Mouse (Mus musculus) MEL (cell line): ENCODE measurements around the gene Tbck. TPM values are rescaled to one million over a fixed set of nuclear protein-coding genes. Genes with fewer than 3 reads are reported as not detected.

ENCODE experiments used
- DNase-seq: peaks from one replicate; pipeline ENCODE4 v3.0.0; 2011; ENCODE audit warnings: low read depth, low spot score
- H3K27ac ChIP-seq: 2 replicates; pipeline ENCODE4 v1.5.1; 2012; ENCODE audit warnings: low read depth, mild to moderate bottlenecking, control low read depth, low read length, moderate library complexity; ENCODE audit not compliant: control insufficient read depth
- H3K27me3 ChIP-seq, 2 experiments: fragments of 150-350 bp in 1 of 2; sonication (generic) in 1 of 2; 2 replicates each; pipeline ENCODE4 v1.6.1; 2012; ENCODE audit warnings: low read length in 2 of 2, mild to moderate bottlenecking in 2 of 2, improper control_type of control experiment in 1 of 2, moderate library complexity in 1 of 2; ENCODE audit not compliant: insufficient read depth in 2 of 2, control insufficient read depth in 1 of 2
- H3K36me3 ChIP-seq, 2 experiments: 2 replicates each; pipeline ENCODE4 v1.6.1; 2012 to 2014; ENCODE audit warnings: low read length in 2 of 2, improper control_type of control experiment in 1 of 2, inconsistent platforms in 1 of 2, mild to moderate bottlenecking in 1 of 2; ENCODE audit not compliant: insufficient read depth in 2 of 2, control insufficient read depth in 1 of 2
- H3K4me1 ChIP-seq, 2 experiments: fragments of 150-350 bp in 1 of 2; sonication (generic) in 1 of 2; 2 replicates each; pipeline ENCODE4 v1.6.1; 2012; ENCODE audit warnings: low read length in 2 of 2, improper control_type of control experiment in 1 of 2, mild to moderate bottlenecking in 1 of 2; ENCODE audit not compliant: insufficient read depth in 2 of 2, control insufficient read depth in 1 of 2
- H3K4me3 ChIP-seq, 2 experiments: fragments of 150-350 bp in 1 of 2; sonication (generic) in 1 of 2; 2 replicates each; pipeline ENCODE4 v1.5.1; 2012; ENCODE audit warnings: low read depth in 2 of 2, low read length in 2 of 2, mild to moderate bottlenecking in 2 of 2, moderate library complexity in 2 of 2, control low read depth in 1 of 2, improper control_type of control experiment in 1 of 2; ENCODE audit not compliant: control insufficient read depth in 1 of 2, insufficient read depth in 1 of 2
- H3K79me2 ChIP-seq: 2 replicates; pipeline ENCODE4 v1.6.1; 2012; ENCODE audit warnings: mild to moderate bottlenecking, low read length, moderate library complexity; ENCODE audit not compliant: control insufficient read depth, poor library complexity, insufficient read depth
- H3K9ac ChIP-seq: 2 replicates; pipeline ENCODE4 v1.6.1; 2012; ENCODE audit warnings: low read depth, mild to moderate bottlenecking, control low read depth, low read length, moderate library complexity; ENCODE audit not compliant: control insufficient read depth, poor library complexity, severe bottlenecking
- H3K9me3 ChIP-seq: fragments of 150-350 bp; sonication (generic); replicated peaks from 2 replicates; pipeline ENCODE4 v1.6.1; 2012; ENCODE audit warnings: mild to moderate bottlenecking, low read length, improper control_type of control experiment, moderate library complexity; ENCODE audit not compliant: insufficient read depth
- BHLHE40 ChIP-seq: IDR thresholded peaks from 2 replicates; pipeline ENCODE4 v1.6.1; 2012; ENCODE audit warnings: low read depth, mild to moderate bottlenecking, inconsistent platforms, low read length, improper control_type of control experiment, borderline replicate concordance
- CHD2 ChIP-seq: IDR thresholded peaks from 2 replicates; pipeline ENCODE4 v1.6.1; 2011; ENCODE audit warnings: low read length, improper control_type of control experiment
- CTCF ChIP-seq, 3 experiments: IDR thresholded peaks in 2 of 3; conservative IDR thresholded peaks in 1 of 3; 2 replicates each; pipeline ENCODE4 v1.5.1; 2011 to 2012; ENCODE audit warnings: low read length in 3 of 3, low read depth in 2 of 3, mild to moderate bottlenecking in 2 of 3, improper control_type of control experiment in 1 of 3, inconsistent platforms in 1 of 3, mixed read lengths in 1 of 3, moderate library complexity in 1 of 3; ENCODE audit not compliant: control insufficient read depth in 1 of 3, insufficient read depth in 1 of 3, poor library complexity in 1 of 3, severe bottlenecking in 1 of 3
- ELF1 ChIP-seq: IDR thresholded peaks from 2 replicates; pipeline ENCODE4 v1.6.1; 2014; ENCODE audit warnings: low read depth, mild to moderate bottlenecking, inconsistent platforms, low read length, improper control_type of control experiment, moderate library complexity
- GABPA ChIP-seq: IDR thresholded peaks from 2 replicates; pipeline ENCODE4 v1.6.1; 2012; ENCODE audit warnings: low read depth, mild to moderate bottlenecking, inconsistent platforms, low read length, improper control_type of control experiment, moderate library complexity
- JUND ChIP-seq: IDR thresholded peaks from 2 replicates; pipeline ENCODE4 v1.6.1; 2011; ENCODE audit warnings: low read depth, mild to moderate bottlenecking, improper control_type of control experiment, low read length
- MAX ChIP-seq: IDR thresholded peaks from 2 replicates; pipeline ENCODE4 v1.6.1; 2011; ENCODE audit warnings: low read length, improper control_type of control experiment
- MXI1 ChIP-seq: IDR thresholded peaks from 2 replicates; pipeline ENCODE4 v1.6.1; 2011; ENCODE audit warnings: mild to moderate bottlenecking, low read depth, low read length, improper control_type of control experiment
- MYC ChIP-seq: IDR thresholded peaks from 2 replicates; pipeline ENCODE4 v1.6.1; 2011; ENCODE audit warnings: low read depth, mild to moderate bottlenecking, low read length, improper control_type of control experiment, moderate library complexity
- NRF1 ChIP-seq: IDR thresholded peaks from 2 replicates; pipeline ENCODE4 v1.6.1; 2014; ENCODE audit warnings: low read depth, mild to moderate bottlenecking, inconsistent platforms, low read length, improper control_type of control experiment, moderate library complexity; ENCODE audit not compliant: poor library complexity, insufficient read depth, severe bottlenecking
- RAD21 ChIP-seq: IDR thresholded peaks from 2 replicates; pipeline ENCODE4 v1.6.1; 2011; ENCODE audit warnings: mild to moderate bottlenecking, low read depth, low read length, improper control_type of control experiment
- UBTF ChIP-seq: IDR thresholded peaks from 2 replicates; pipeline ENCODE4 v1.6.1; 2012; ENCODE audit warnings: low read depth, mild to moderate bottlenecking, inconsistent platforms, low read length, improper control_type of control experiment, moderate library complexity, borderline replicate concordance; ENCODE audit not compliant: insufficient read depth
- USF1 ChIP-seq: IDR thresholded peaks from 2 replicates; pipeline ENCODE4 v1.6.1; 2014; ENCODE audit warnings: low read depth, mild to moderate bottlenecking, inconsistent platforms, low read length, improper control_type of control experiment, moderate library complexity
- ZC3H11A ChIP-seq: IDR thresholded peaks from 2 replicates; pipeline ENCODE4 v1.6.1; 2012; ENCODE audit warnings: low read depth, mild to moderate bottlenecking, inconsistent platforms, low read length, improper control_type of control experiment
- ZKSCAN1 ChIP-seq: IDR thresholded peaks from 2 replicates; pipeline ENCODE4 v1.6.1; 2012; ENCODE audit warnings: low read depth, mild to moderate bottlenecking, inconsistent platforms, low read length, improper control_type of control experiment, moderate library complexity
- ZNF384 ChIP-seq: IDR thresholded peaks from 2 replicates; pipeline ENCODE4 v1.6.1; 2012; ENCODE audit warnings: low read depth, mild to moderate bottlenecking, inconsistent platforms, low read length, improper control_type of control experiment
- polyA plus RNA-seq, 2 experiments: library from polyadenylated mRNA; stranded (reverse) in 1 of 2; unstranded in 1 of 2; fragments of >175 nt in 1 of 2; fragments of >200 nt in 1 of 2; gene quantifications; 2 replicates each; pipeline versions ENCODE4 v1.2.1 to v1.2.4; 2012; ENCODE audit warnings: low replicate concordance in 2 of 2, low read depth in 1 of 2; ENCODE audit not compliant: insufficient read length in 2 of 2, insufficient read depth in 1 of 2, missing spikeins in 1 of 2
- total RNA-seq: library from RNA; depleted of rRNA; stranded (reverse); fragments of 300-350 nt; gene quantifications from 2 replicates; pipeline ENCODE4 v1.2.3, GENCODE M21; 2012

Tbck gene
- total and polyA plus RNA-seq, 3 experiments, result 4.6 to 7.5 TPM; not detected in 1

- TF ChIP-seq GABPA (no peak), JUND (no peak), USF1 (no peak), CTCF (IDR thresholded peaks at IDR 0.05 in 2 of 3, conservative IDR thresholded peaks at IDR 0.05 in 1 of 3; ENCODE audit: control insufficient read depth in 1 of 3, insufficient read depth in 1 of 3, low read depth in 2 of 3, low read length in 3 of 3, poor library complexity in 1 of 3, severe bottlenecking in 1 of 3) (no peak), ELF1 (no peak), ZNF384 (no peak), CHD2 (no peak), BHLHE40 (no peak), ZKSCAN1 (no peak), ZC3H11A (no peak), MYC (no peak), MAX (no peak), UBTF (no peak), NRF1 (no peak)
- Histone ChIP-seq H3K36me3 (peaks cover 0 to 4% of the 10 kb centered on the region in 2 experiments; a peak in 2 of 4 replicates), H3K27me3 (no peaks in the 10 kb centered on the region), H3K4me1 (no peaks in the 10 kb centered on the region), H3K79me2 (no peaks in the 10 kb centered on the region), H3K9ac (no peak overlapping the region), H3K27ac (no peak overlapping the region), H3K9me3 (no peaks in the 10 kb centered on the region), H3K4me3 (no peak overlapping the region)
- no peak for DNase-seq
These were observed 20.3 kb downstream of the Tbck start for GRCm38 (mm10) chr3:132704216-132704615.

- no peaks in the 10 kb centered on the region for H3K4me1 ChIP-seq
- H3K27me3 ChIP-seq, result no peaks in the 10 kb centered on the region
- TF ChIP-seq MAX (no peak), ZNF384 (no peak), MXI1 (no peak), RAD21 (peak; percentile 21), CTCF (IDR thresholded peaks at IDR 0.05 in 2 of 3, conservative IDR thresholded peaks at IDR 0.05 in 1 of 3; ENCODE audit: control insufficient read depth in 1 of 3, insufficient read depth in 1 of 3, low read depth in 2 of 3, low read length in 3 of 3, poor library complexity in 1 of 3, severe bottlenecking in 1 of 3) (peak in 2 of 3 experiments; percentile 32 to 44; a peak in 4 of 6 replicates)
- H3K36me3 ChIP-seq, result peaks cover 0 to 4% of the 10 kb centered on the region in 2 experiments; a peak in 2 of 4 replicates
- no peak overlapping the region for H3K9ac ChIP-seq
- DNase-seq, result peak; percentile 28
- H3K9me3 ChIP-seq, result no peaks in the 10 kb centered on the region
- H3K79me2 ChIP-seq, result no peaks in the 10 kb centered on the region
- H3K27ac ChIP-seq, result no peak overlapping the region
- no peak overlapping the region for H3K4me3 ChIP-seq
These were observed 23.0 kb downstream of the Tbck start for GRCm38 (mm10) chr3:132706977-132707376.
